Mouse (Mus musculus) bone marrow macrophage, adult 2 months (primary cell): ENCODE results near the gene Slc4a7.
"Not testable (repeated sequence)": the region's sequence is repeated elsewhere in the genome, so short reads cannot be mapped to it uniquely, and the experiment has no call there.

Experiments used
- CTCF ChIP-seq: IDR thresholded peaks from 2 replicates; pipeline ENCODE4 v1.5.1; 2012; ENCODE audit warnings: low read depth, mild to moderate bottlenecking, low read length, moderate library complexity
- POLR2A ChIP-seq: IDR thresholded peaks from 2 replicates; pipeline ENCODE4 v1.6.1; 2012; ENCODE audit warnings: mild to moderate bottlenecking, low read depth, low read length, borderline replicate concordance

- TF ChIP-seq CTCF, POLR2A: not testable (repeated sequence)
Observed at GRCm38 (mm10) chr14:14803115-14803514, 101.0 kb downstream of the Slc4a7 start, which contains the start of gene Nek10.
